Mouse (Mus musculus) small intestine, adult 2 months (tissue): ENCODE results near the gene Sytl3.

Experiments used
- CTCF ChIP-seq: fragments of 200-500 bp; IDR thresholded peaks from 2 replicates; pipeline ENCODE4 v1.5.1; 2012; ENCODE audit warnings: low read depth, mild to moderate bottlenecking, control low read depth, inconsistent platforms, low read length, moderate library complexity, mixed read lengths; ENCODE audit not compliant: insufficient replicate concordance, insufficient read length; ENCODE audit errors: extremely low read depth
- POLR2A ChIP-seq: fragments of 200-500 bp; IDR thresholded peaks from 2 replicates; pipeline ENCODE4 v1.6.1; 2012; ENCODE audit warnings: low read depth, mild to moderate bottlenecking, control low read depth, inconsistent platforms, low read length, moderate library complexity

- TF ChIP-seq POLR2A (no peak), CTCF (no peak)
These were observed 100.9 kb downstream of the Sytl3 start for GRCm38 (mm10) chr17:6759717-6760292.
